Mouse (Mus musculus): ENCODE results near the gene Gm42715.
"Not testable (repeated sequence)": the region's sequence is repeated elsewhere in the genome, so short reads cannot be mapped to it uniquely, and the experiment has no call there.

Gm42715 gene

GRCm38 (mm10) chr7:127498407-127498806 is 21.0 kb upstream of the Gm42715 start:
- no peak for DNase-seq

GRCm38 (mm10) chr7:127508291-127508690 is 11.1 kb upstream of the Gm42715 start:
- DNase-seq: no peak

GRCm38 (mm10) chr7:127509830-127510229 is 9.6 kb upstream of the Gm42715 start:
- DNase-seq: not testable (repeated sequence)

GRCm38 (mm10) chr7:127511241-127511640 is 8.1 kb upstream of the Gm42715 start:
- DNase-seq: peak; percentile 41

GRCm38 (mm10) chr7:127511808-127512230 is 7.6 kb upstream of the Gm42715 start, which contains the start of gene Srcap:
Gene Srcap (plus strand): TSS chr7:127511983.
- peak; percentile 98 for DNase-seq

GRCm38 (mm10) chr7:127512231-127513015 is 7.0 kb upstream of the Gm42715 start:
- peak; percentile 95 for DNase-seq

GRCm38 (mm10) chr7:127513016-127513390 is 6.4 kb upstream of the Gm42715 start:
- no peak for DNase-seq

- peak; percentile 37 for DNase-seq
Measured at GRCm38 (mm10) chr7:127513781-127514180, 5.6 kb upstream of the Gm42715 start.

- peak; percentile 33 for DNase-seq
Measured at GRCm38 (mm10) chr7:127515846-127516245, 3.5 kb upstream of the Gm42715 start.

- no peak for DNase-seq
Measured at GRCm38 (mm10) chr7:127516344-127516743, 3.0 kb upstream of the Gm42715 start.

- peak; percentile 36 for DNase-seq
Measured at GRCm38 (mm10) chr7:127541671-127542070, 22.3 kb downstream of the Gm42715 start.

- peak; percentile 82 for DNase-seq
Measured at GRCm38 (mm10) chr7:127549116-127549835, 29.9 kb downstream of the Gm42715 start.

GRCm38 (mm10) chr7:127551558-127551957 is 32.2 kb downstream of the Gm42715 start:
- no peak for DNase-seq

GRCm38 (mm10) chr7:127560580-127560979 is 41.2 kb downstream of the Gm42715 start:
- DNase-seq: no peak

GRCm38 (mm10) chr7:127561340-127561858 is 42.0 kb downstream of the Gm42715 start, which contains the start of gene Tmem265:
Gene Tmem265 (plus strand): TSS chr7:127561390.
- DNase-seq: no peak

- peak; percentile 98 for DNase-seq
Measured at GRCm38 (mm10) chr7:127564381-127565150, 45.2 kb downstream of the Gm42715 start.

- peak; percentile 97 for DNase-seq
Measured at GRCm38 (mm10) chr7:127572895-127573471, 53.6 kb downstream of the Gm42715 start, which contains the start of gene Phkg2. Gene Phkg2 (plus strand): TSS chr7:127573340.

GRCm38 (mm10) chr7:127573503-127574008 is 54.2 kb downstream of the Gm42715 start:
- peak; percentile 66 for DNase-seq

- no peak for DNase-seq
Measured at GRCm38 (mm10) chr7:127574115-127574514, 54.7 kb downstream of the Gm42715 start.

- no peak for DNase-seq
Measured at GRCm38 (mm10) chr7:127583260-127583659, 63.9 kb downstream of the Gm42715 start.

- DNase-seq: no peak
Measured at GRCm38 (mm10) chr7:127585031-127585430, 65.6 kb downstream of the Gm42715 start.

GRCm38 (mm10) chr7:127586149-127586548 is 66.8 kb downstream of the Gm42715 start:
- no peak for DNase-seq
